Mouse (Mus musculus) embryonic facial prominence, embryonic 13.5 days (tissue): Measurements from ENCODE around the gene Trim71. TPM values are rescaled to one million over a fixed set of nuclear protein-coding genes. Genes with fewer than 3 reads are reported as not detected.
A peak's percentile ranks its signal among the peaks of the same experiment; 100 is the strongest.

Experiments used
- ATAC-seq: fragments of 200-750 bp; cut with Nextera tagmentation; 2 replicates; pipeline ENCODE4 v1.8.0; 2017; ENCODE audit warnings: low read depth; ENCODE audit not compliant: insufficient number of reproducible peaks, insufficient read depth, low FRiP score, low TSS enrichment
- H3K27ac ChIP-seq: fragments of 300-500 bp; sonication (generic); 2 replicates; pipeline ENCODE4 v1.5.1; 2015; ENCODE audit warnings: moderate library complexity, mild to moderate bottlenecking, inconsistent platforms
- H3K27me3 ChIP-seq: fragments of 300-500 bp; sonication (generic); 2 replicates; pipeline ENCODE4 v1.6.1; 2015; ENCODE audit warnings: mild to moderate bottlenecking, inconsistent platforms
- H3K36me3 ChIP-seq: fragments of 300-500 bp; sonication (generic); 2 replicates; pipeline ENCODE4 v1.6.1; 2015; ENCODE audit warnings: mild to moderate bottlenecking, inconsistent platforms
- H3K4me1 ChIP-seq: fragments of 300-500 bp; sonication (generic); 2 replicates; pipeline ENCODE4 v1.6.1; 2015; ENCODE audit warnings: inconsistent platforms
- H3K4me2 ChIP-seq: fragments of 300-500 bp; sonication (generic); 2 replicates; pipeline ENCODE4 v1.6.1; 2015; ENCODE audit warnings: moderate library complexity, mild to moderate bottlenecking, inconsistent platforms
- H3K4me3 ChIP-seq: fragments of 300-500 bp; sonication (generic); 2 replicates; pipeline ENCODE4 v1.5.1; 2015; ENCODE audit warnings: mild to moderate bottlenecking, inconsistent platforms
- H3K9ac ChIP-seq: fragments of 300-500 bp; sonication (generic); 2 replicates; pipeline ENCODE4 v1.6.1; 2015; ENCODE audit warnings: mild to moderate bottlenecking, inconsistent platforms
- H3K9me3 ChIP-seq: fragments of 300-500 bp; sonication (generic); 2 replicates; pipeline ENCODE4 v1.6.1; 2016; ENCODE audit warnings: inconsistent platforms
- WGBS: fragments of 180-500 bp; shearing (Covaris S2); methylation state at CpG from one replicate; pipeline ENCODE4 v1.1.7; 2015; ENCODE audit warnings: mixed read lengths; 5-methylcytosine and 5-hydroxymethylcytosine counted together
- polyA plus RNA-seq: library from polyadenylated mRNA; unstranded; fragments of >200 nt; fragmentation: Nextera tagmentation; extraction: Ambion mirVana; gene quantifications from 2 replicates; pipeline ENCODE4 v1.2.1, GENCODE M21; 2015

The Trim71 gene
- polyA plus RNA-seq, 1 experiment from 2014 or later, result 0.46 TPM

- Histone ChIP-seq H3K27me3 (peaks cover 14% of the 10 kb centered on the region; the same call in 1 of the 2 replicates), H3K4me1 (peaks cover 9% of the 10 kb centered on the region; the same call in 1 of the 2 replicates), H3K27ac (no peak overlapping the region), H3K9me3 (no peaks in the 10 kb centered on the region), H3K36me3 (no peaks in the 10 kb centered on the region), H3K4me3 (no peak overlapping the region), H3K9ac (no peak overlapping the region), H3K4me2 (no peak overlapping the region)
- 68% methylated on average over 5 of the region's 5 CpGs for WGBS
- 0 out of 2 replicates have a peak, but pooled peaks have one; percentile 33 for ATAC-seq
These were observed 9.7 kb downstream of the Trim71 start for GRCm38 (mm10) chr9:114554355-114554979.

GRCm38 (mm10) chr9:114553828-114554227 is 10.3 kb downstream of the Trim71 start:
- Histone ChIP-seq H3K9me3 (no peaks in the 10 kb centered on the region), H3K9ac (no peak overlapping the region), H3K4me2 (no peak overlapping the region), H3K36me3 (no peaks in the 10 kb centered on the region), H3K4me1 (peaks cover 13% of the 10 kb centered on the region; the same call in 1 of the 2 replicates), H3K27me3 (peaks cover 8% of the 10 kb centered on the region; the same call in 1 of the 2 replicates), H3K4me3 (no peak overlapping the region), H3K27ac (no peak overlapping the region)
- ATAC-seq, result no peak

GRCm38 (mm10) chr9:114550033-114550432 is 14.1 kb downstream of the Trim71 start:
- Histone ChIP-seq H3K9me3 (no peaks in the 10 kb centered on the region), H3K9ac (no peak overlapping the region), H3K27ac (no peak overlapping the region), H3K36me3 (no peaks in the 10 kb centered on the region), H3K27me3 (no peaks in the 10 kb centered on the region), H3K4me2 (no peak overlapping the region), H3K4me1 (peaks cover 29% of the 10 kb centered on the region), H3K4me3 (no peak overlapping the region)
- ATAC-seq, result no peak
- 32% methylated on average over 6 of the region's 6 CpGs for WGBS

GRCm38 (mm10) chr9:114549117-114549516 is 15.1 kb downstream of the Trim71 start:
- WGBS, result 36% methylated on average over 5 of the region's 5 CpGs
- no peak overlapping the region for H3K4me2 ChIP-seq
- H3K9ac ChIP-seq, result no peak overlapping the region
- H3K27ac ChIP-seq, result no peak overlapping the region
- no peaks in the 10 kb centered on the region for H3K9me3 ChIP-seq
- no peak overlapping the region for H3K4me3 ChIP-seq
- H3K36me3 ChIP-seq, result no peaks in the 10 kb centered on the region
- no peak for ATAC-seq
- no peaks in the 10 kb centered on the region for H3K27me3 ChIP-seq
- peaks cover 30% of the 10 kb centered on the region for H3K4me1 ChIP-seq

- Histone ChIP-seq H3K36me3 (no peaks in the 10 kb centered on the region), H3K4me3 (no peak overlapping the region), H3K4me1 (peaks cover 34% of the 10 kb centered on the region), H3K9me3 (no peaks in the 10 kb centered on the region), H3K27ac (no peak overlapping the region), H3K27me3 (no peaks in the 10 kb centered on the region), H3K4me2 (no peak overlapping the region), H3K9ac (no peak overlapping the region)
- ATAC-seq, result no peak
- 41% methylated on average over 4 of the region's 4 CpGs for WGBS
These were observed 15.7 kb downstream of the Trim71 start for GRCm38 (mm10) chr9:114548496-114548895.

- H3K4me2 ChIP-seq, result no peak overlapping the region
- no peak overlapping the region for H3K4me3 ChIP-seq
- ATAC-seq, result no peak
- 0 out of 2 replicates have a peak overlapping the region, but pooled peaks have one; percentile 12 for H3K9ac ChIP-seq
- H3K9me3 ChIP-seq, result no peaks in the 10 kb centered on the region
- peaks cover 34% of the 10 kb centered on the region for H3K4me1 ChIP-seq
- 42% methylated on average over 6 of the region's 6 CpGs for WGBS
- no peaks in the 10 kb centered on the region for H3K27me3 ChIP-seq
- H3K36me3 ChIP-seq, result no peaks in the 10 kb centered on the region
- H3K27ac ChIP-seq, result no peak overlapping the region
These were observed 16.5 kb downstream of the Trim71 start for GRCm38 (mm10) chr9:114547643-114548077.

GRCm38 (mm10) chr9:114546765-114547164 is 17.4 kb downstream of the Trim71 start:
- H3K4me3 ChIP-seq, result no peak overlapping the region
- H3K4me2 ChIP-seq, result no peak overlapping the region
- WGBS, result 54% methylated on average over 12 of the region's 12 CpGs
- no peaks in the 10 kb centered on the region for H3K36me3 ChIP-seq
- no peak overlapping the region for H3K27ac ChIP-seq
- H3K9me3 ChIP-seq, result no peaks in the 10 kb centered on the region
- H3K4me1 ChIP-seq, result peaks cover 34% of the 10 kb centered on the region
- no peak for ATAC-seq
- H3K9ac ChIP-seq, result no peak overlapping the region
- no peaks in the 10 kb centered on the region for H3K27me3 ChIP-seq

GRCm38 (mm10) chr9:114544754-114545393 is 19.3 kb downstream of the Trim71 start:
- no peaks in the 10 kb centered on the region for H3K9me3 ChIP-seq
- no peak overlapping the region for H3K4me3 ChIP-seq
- no peak overlapping the region for H3K9ac ChIP-seq
- no peaks in the 10 kb centered on the region for H3K36me3 ChIP-seq
- H3K27me3 ChIP-seq, result no peaks in the 10 kb centered on the region
- peaks cover 34% of the 10 kb centered on the region for H3K4me1 ChIP-seq
- no peak overlapping the region for H3K4me2 ChIP-seq
- H3K27ac ChIP-seq, result no peak overlapping the region
- ATAC-seq, result no peak
- 36% methylated on average over 9 of the region's 9 CpGs for WGBS

GRCm38 (mm10) chr9:114543882-114544753 is 20.1 kb downstream of the Trim71 start:
- no peaks in the 10 kb centered on the region for H3K9me3 ChIP-seq
- peaks cover 34% of the 10 kb centered on the region for H3K4me1 ChIP-seq
- no peak overlapping the region for H3K27ac ChIP-seq
- H3K9ac ChIP-seq, result no peak overlapping the region
- ATAC-seq, result no peak
- no peak overlapping the region for H3K4me3 ChIP-seq
- no peak overlapping the region for H3K4me2 ChIP-seq
- no peaks in the 10 kb centered on the region for H3K36me3 ChIP-seq
- no peaks in the 10 kb centered on the region for H3K27me3 ChIP-seq
- WGBS, result 74% methylated on average over 17 of the region's 17 CpGs

- 32% methylated on average over 1 of the region's 1 CpGs for WGBS
- ATAC-seq, result no peak
- Histone ChIP-seq H3K9ac (no peak overlapping the region), H3K27me3 (no peaks in the 10 kb centered on the region), H3K27ac (no peak overlapping the region), H3K4me2 (no peak overlapping the region), H3K4me1 (peaks cover 36% of the 10 kb centered on the region), H3K36me3 (no peaks in the 10 kb centered on the region), H3K9me3 (no peaks in the 10 kb centered on the region), H3K4me3 (no peak overlapping the region)
These were observed 22.9 kb downstream of the Trim71 start for GRCm38 (mm10) chr9:114541279-114541741.

GRCm38 (mm10) chr9:114538996-114539563 is 25.1 kb downstream of the Trim71 start:
- Histone ChIP-seq H3K4me2 (no peak overlapping the region), H3K27ac (no peak overlapping the region), H3K36me3 (no peaks in the 10 kb centered on the region), H3K4me3 (no peak overlapping the region), H3K4me1 (peaks cover 20% of the 10 kb centered on the region), H3K9ac (no peak overlapping the region), H3K9me3 (no peaks in the 10 kb centered on the region), H3K27me3 (no peaks in the 10 kb centered on the region)
- no peak for ATAC-seq
- WGBS, result 51% methylated on average over 7 of the region's 7 CpGs
